Mouse (Mus musculus) heart, embryonic 15.5 days (tissue): ENCODE measurements at regions not wholly inside any gene's neighbourhood (a gene's known extent, or its start where the extent isn't known, plus 50 kb on each side); places are given as distances from the start of the nearest gene placed in this dataset.
A peak's percentile ranks its signal among the peaks of the same experiment; 100 is the strongest.

Source experiments
- ATAC-seq: fragments of 200-750 bp; cut with Nextera tagmentation; replicated peaks from 2 replicates; pipeline ENCODE4 v1.8.0; 2017; ENCODE audit warnings: low read depth, moderate TSS enrichment; ENCODE audit not compliant: insufficient number of reproducible peaks, insufficient read depth, low FRiP score
- H3K27ac ChIP-seq: fragments of 300-500 bp; sonication (generic); 2 replicates; pipeline ENCODE4 v1.5.1; 2015; ENCODE audit warnings: mild to moderate bottlenecking, inconsistent platforms
- H3K27me3 ChIP-seq: fragments of 300-500 bp; sonication (generic); 2 replicates; pipeline ENCODE4 v1.6.1; 2015; ENCODE audit warnings: inconsistent platforms
- H3K36me3 ChIP-seq: fragments of 300-500 bp; sonication (generic); 2 replicates; pipeline ENCODE4 v1.6.1; 2015; ENCODE audit warnings: mild to moderate bottlenecking, inconsistent platforms
- H3K4me1 ChIP-seq: fragments of 300-500 bp; sonication (generic); replicated peaks from 2 replicates; pipeline ENCODE4 v1.6.1; 2015; ENCODE audit warnings: inconsistent platforms
- H3K4me2 ChIP-seq: fragments of 300-500 bp; sonication (generic); 2 replicates; pipeline ENCODE4 v1.6.1; 2015; ENCODE audit warnings: inconsistent platforms, mild to moderate bottlenecking, moderate library complexity
- H3K4me3 ChIP-seq: fragments of 300-500 bp; sonication (generic); 2 replicates; pipeline ENCODE4 v1.5.1; 2015; ENCODE audit warnings: mild to moderate bottlenecking, inconsistent platforms
- H3K9ac ChIP-seq: fragments of 300-500 bp; sonication (generic); 2 replicates; pipeline ENCODE4 v1.6.1; 2015; ENCODE audit warnings: mild to moderate bottlenecking, inconsistent platforms
- H3K9me3 ChIP-seq: fragments of 300-500 bp; sonication (generic); replicated peaks from 2 replicates; pipeline ENCODE4 v1.6.1; 2016; ENCODE audit warnings: inconsistent platforms
- WGBS: fragments of 180-500 bp; shearing (Covaris S2); methylation state at CpG from one replicate; pipeline ENCODE4 v1.1.7; 2015; ENCODE audit warnings: mixed read lengths; 5-methylcytosine and 5-hydroxymethylcytosine counted together

DNA sequence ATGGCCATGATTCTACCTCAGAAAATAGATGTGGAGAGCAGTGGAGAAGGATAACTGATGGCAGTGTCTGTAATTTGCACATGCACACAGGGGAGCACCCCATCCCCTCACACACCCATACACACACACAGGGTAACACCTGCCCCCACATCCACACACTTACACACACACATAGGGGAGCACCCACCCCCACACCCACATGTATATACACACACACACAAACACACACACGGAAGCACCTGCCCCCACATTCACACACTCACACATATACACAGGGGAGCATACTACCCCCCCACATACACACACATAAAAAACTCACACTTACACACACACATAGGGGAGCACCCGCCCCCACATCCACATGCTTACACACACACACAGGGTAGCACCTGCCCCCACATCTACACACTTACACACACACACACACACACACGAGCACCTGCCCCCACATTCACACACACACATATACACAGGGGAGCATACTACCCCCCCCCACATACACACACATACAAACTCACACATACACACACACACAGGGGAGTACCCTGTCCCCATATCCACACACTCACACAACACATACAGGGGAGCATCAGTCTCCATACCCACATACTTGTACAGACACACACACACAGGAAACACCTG is 265.8 kb downstream of the Lmo4 start:
- no peaks in the 10 kb centered on the region for H3K4me1 ChIP-seq
- H3K27ac ChIP-seq = no peak overlapping the region
- H3K9ac ChIP-seq = no peak overlapping the region
- no peak overlapping the region for H3K4me3 ChIP-seq
- no peaks in the 10 kb centered on the region for H3K36me3 ChIP-seq
- no peak overlapping the region for H3K4me2 ChIP-seq
- no peak for ATAC-seq
- H3K9me3 ChIP-seq = no peaks in the 10 kb centered on the region
- H3K27me3 ChIP-seq = no peaks in the 10 kb centered on the region
- 85% methylated on average over 3 of the region's 3 CpGs for WGBS

DNA sequence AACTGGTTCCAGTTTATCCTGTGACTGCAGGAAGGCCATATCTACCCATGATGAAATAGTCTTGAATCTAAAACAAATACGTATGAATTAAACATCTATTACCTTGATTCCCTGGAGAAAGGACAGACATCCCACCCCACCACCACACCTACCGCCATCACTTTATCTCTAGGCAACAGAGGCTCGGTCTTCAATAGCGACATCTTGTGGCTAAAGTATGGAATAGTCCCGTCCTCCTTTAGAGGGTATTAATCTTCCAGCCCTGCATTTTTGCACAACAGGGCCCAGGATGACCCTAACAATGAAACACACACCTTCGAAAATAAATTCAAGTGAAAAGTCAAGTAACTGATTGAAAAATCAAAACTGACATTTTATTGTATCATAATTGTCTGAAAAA is 279.7 kb downstream of the Lmo4 start:
- no peak overlapping the region for H3K9ac ChIP-seq
- H3K27ac ChIP-seq = no peak overlapping the region
- H3K9me3 ChIP-seq = no peaks in the 10 kb centered on the region
- H3K4me2 ChIP-seq = no peak overlapping the region
- H3K36me3 ChIP-seq = no peaks in the 10 kb centered on the region
- no peaks in the 10 kb centered on the region for H3K27me3 ChIP-seq
- no peaks in the 10 kb centered on the region for H3K4me1 ChIP-seq
- no peak overlapping the region for H3K4me3 ChIP-seq
- no peak for ATAC-seq
- WGBS = 58% methylated on average over 6 of the region's 6 CpGs

DNA sequence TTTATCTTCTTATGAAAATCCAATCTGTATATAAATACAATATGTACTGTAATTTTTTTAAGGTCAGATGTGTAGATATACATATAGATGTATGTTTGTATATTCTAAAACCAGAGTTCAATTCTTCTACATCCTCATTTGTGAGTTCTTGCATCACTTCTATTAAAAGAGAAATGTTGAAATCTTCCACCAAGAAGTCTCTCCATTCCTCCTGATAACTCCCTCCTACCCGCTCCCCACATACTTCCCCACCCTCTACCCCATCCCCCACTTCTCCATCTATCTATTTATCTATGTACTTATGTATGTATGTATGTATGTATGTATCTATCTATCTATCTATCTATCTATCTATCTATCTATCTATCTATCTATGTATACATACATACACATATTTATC is 285.3 kb downstream of the Lmo4 start:
- Histone ChIP-seq H3K9ac (no peak overlapping the region), H3K4me3 (no peak overlapping the region), H3K27ac (no peak overlapping the region), H3K4me2 (no peak overlapping the region), H3K27me3 (no peaks in the 10 kb centered on the region), H3K4me1 (peaks cover 4% of the 10 kb centered on the region), H3K9me3 (no peaks in the 10 kb centered on the region), H3K36me3 (no peaks in the 10 kb centered on the region)
- 91% methylated on average over 1 of the region's 1 CpGs for WGBS
- no peak for ATAC-seq

DNA sequence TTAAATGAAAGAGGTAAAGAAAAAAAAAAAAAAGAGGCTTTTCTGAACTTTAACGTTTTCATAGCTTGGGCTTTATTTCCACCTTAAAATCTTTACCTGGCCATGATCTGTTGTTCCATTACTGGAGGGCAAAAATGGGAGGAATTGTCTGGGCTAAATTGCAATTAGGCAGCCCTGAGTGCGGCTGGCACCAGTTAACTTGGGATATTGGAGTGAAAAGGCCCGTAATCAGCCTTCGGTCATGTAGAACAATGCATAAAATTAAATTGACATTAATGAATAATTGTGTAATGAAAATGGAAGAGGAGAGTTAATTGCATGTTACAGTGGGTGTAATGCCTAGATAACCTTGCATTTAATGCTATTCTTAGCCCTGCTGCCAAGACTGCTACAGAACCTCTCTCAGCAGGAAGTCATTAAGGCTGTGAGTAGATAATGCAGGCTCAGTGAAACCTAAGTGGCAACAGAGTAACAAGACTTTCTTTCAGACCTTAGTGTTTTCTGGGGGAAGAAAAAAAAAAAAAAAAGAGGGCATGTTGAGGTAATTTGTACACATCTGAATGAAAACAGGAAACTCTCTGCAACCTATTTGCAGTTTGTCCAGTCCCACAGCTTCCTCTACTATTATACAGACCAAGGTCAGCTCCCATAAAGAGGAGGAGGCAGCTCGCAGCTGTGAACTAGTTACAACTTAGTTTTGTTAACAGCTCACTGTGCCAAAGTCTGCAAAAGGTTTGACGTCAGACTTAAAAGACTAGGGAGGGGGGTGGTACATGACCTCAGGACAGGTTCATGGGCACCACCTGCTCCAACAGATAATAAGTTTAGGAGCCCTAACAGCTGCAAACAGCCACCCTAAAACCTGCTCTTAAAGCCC is 290.4 kb downstream of the Lmo4 start:
- Histone ChIP-seq H3K27ac (0 out of 2 replicates have a peak overlapping the region, but pooled peaks have one; percentile 13), H3K4me1 (peaks cover 11% of the 10 kb centered on the region), H3K4me2 (0 out of 2 replicates have a peak overlapping the region, but pooled peaks have one; percentile 3), H3K9ac (no peak overlapping the region), H3K36me3 (no peaks in the 10 kb centered on the region), H3K4me3 (no peak overlapping the region), H3K27me3 (no peaks in the 10 kb centered on the region), H3K9me3 (no peaks in the 10 kb centered on the region)
- 41% methylated on average over 6 of the region's 6 CpGs for WGBS
- no peak for ATAC-seq

DNA sequence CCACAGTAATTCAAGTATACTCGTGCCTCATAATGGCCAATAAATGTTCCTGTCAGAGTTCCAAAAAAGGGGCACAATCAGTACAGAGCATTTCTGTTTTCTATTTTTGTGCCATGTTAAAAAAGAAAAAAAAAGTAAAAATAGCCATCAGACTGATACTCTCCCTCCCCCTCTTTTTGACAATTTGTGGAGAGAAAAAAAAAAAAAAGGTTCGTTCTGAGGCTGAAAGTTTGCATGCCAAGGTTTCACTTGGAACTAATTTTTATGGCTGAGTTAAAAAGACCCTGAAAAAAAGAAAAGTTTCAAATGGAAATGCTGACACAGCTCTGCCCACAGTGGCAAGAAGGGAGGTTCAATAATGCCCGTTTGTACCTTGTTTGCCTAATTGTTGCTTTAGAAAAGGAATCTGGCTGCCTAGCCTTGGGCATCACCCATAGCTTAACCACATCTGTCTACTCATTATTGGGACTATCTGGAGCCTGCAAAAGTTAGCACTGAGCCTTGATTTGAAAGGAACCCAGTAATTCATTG is 291.9 kb downstream of the Lmo4 start:
- Histone ChIP-seq H3K9ac (no peak overlapping the region), H3K36me3 (no peaks in the 10 kb centered on the region), H3K27me3 (no peaks in the 10 kb centered on the region), H3K4me3 (no peak overlapping the region), H3K4me1 (peaks cover 11% of the 10 kb centered on the region), H3K4me2 (no peak overlapping the region), H3K27ac (no peak overlapping the region), H3K9me3 (no peaks in the 10 kb centered on the region)
- no peak for ATAC-seq
- 62% methylated on average over 3 of the region's 3 CpGs for WGBS

DNA sequence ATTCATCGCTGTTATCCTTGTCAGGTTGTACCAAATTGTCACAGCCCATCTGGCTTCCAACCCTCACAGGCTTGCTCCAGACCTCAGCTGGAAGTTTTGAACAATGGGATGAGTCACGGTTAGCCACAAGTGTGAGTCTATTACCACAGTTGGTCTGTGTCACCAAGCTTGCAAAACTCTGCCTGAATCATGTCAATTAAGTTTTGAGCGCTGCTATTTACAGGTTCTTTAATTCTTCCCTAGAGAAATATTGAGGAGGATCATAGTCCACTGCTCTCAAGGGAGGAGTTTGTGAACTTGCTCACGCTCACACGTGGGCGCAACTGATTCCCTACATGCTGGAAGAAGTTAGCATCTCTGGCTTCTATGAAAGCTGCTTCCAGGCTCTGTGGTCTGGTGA is 292.6 kb downstream of the Lmo4 start:
- WGBS = 77% methylated on average over 6 of the region's 6 CpGs
- no peak overlapping the region for H3K27ac ChIP-seq
- H3K4me1 ChIP-seq = peaks cover 11% of the 10 kb centered on the region
- H3K4me3 ChIP-seq = no peak overlapping the region
- no peak for ATAC-seq
- H3K4me2 ChIP-seq = no peak overlapping the region
- H3K9ac ChIP-seq = no peak overlapping the region
- no peaks in the 10 kb centered on the region for H3K9me3 ChIP-seq
- H3K36me3 ChIP-seq = no peaks in the 10 kb centered on the region
- H3K27me3 ChIP-seq = no peaks in the 10 kb centered on the region

DNA sequence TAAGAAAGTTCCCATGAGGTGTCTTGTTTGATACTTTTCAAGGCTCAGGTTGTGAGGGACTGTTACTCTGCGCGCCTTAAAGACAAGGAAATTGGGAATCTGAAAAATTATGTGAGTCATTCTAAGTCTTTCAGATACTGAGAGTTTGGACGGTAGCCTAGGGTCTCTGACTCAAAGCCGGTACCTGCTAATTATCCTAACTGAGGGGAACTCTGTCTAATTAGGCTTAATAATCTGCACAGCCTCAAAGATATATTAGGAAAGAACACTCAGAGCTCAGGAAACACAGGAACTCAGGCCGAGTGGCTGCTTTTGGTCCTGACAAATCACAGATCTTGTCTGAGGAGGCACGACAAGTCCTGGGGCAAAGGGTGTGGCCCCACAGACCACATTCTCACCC is 295.7 kb downstream of the Lmo4 start:
- no peak overlapping the region for H3K27ac ChIP-seq
- H3K27me3 ChIP-seq = no peaks in the 10 kb centered on the region
- peaks cover 3% of the 10 kb centered on the region for H3K4me1 ChIP-seq
- 56% methylated on average over 6 of the region's 6 CpGs for WGBS
- ATAC-seq = no peak
- H3K9ac ChIP-seq = no peak overlapping the region
- H3K9me3 ChIP-seq = no peaks in the 10 kb centered on the region
- H3K4me2 ChIP-seq = no peak overlapping the region
- no peak overlapping the region for H3K4me3 ChIP-seq
- H3K36me3 ChIP-seq = no peaks in the 10 kb centered on the region

DNA sequence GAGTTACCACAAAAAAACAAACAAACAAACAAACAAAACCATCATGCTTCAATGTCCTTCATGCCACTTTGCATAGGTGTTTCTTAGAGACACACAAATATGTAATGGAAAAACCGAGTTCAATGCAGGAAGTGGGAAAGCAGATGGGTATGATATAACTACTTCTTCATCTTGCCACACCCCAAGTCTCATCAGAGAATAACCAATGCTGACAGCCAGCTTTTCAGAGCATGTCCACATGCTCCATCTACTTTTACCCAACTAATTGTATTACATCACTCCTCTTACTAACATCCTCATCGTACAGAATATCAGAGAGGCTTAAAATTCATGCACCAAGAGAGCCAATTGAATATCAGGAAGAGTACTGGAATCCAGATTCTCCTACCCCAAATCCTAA is 301.6 kb downstream of the Lmo4 start:
- H3K27me3 ChIP-seq = no peaks in the 10 kb centered on the region
- no peak overlapping the region for H3K27ac ChIP-seq
- no peak overlapping the region for H3K4me3 ChIP-seq
- ATAC-seq = no peak
- H3K36me3 ChIP-seq = no peaks in the 10 kb centered on the region
- H3K9me3 ChIP-seq = no peaks in the 10 kb centered on the region
- H3K4me2 ChIP-seq = no peak overlapping the region
- 73% methylated on average over 2 of the region's 2 CpGs for WGBS
- no peak overlapping the region for H3K9ac ChIP-seq
- no peaks in the 10 kb centered on the region for H3K4me1 ChIP-seq

DNA sequence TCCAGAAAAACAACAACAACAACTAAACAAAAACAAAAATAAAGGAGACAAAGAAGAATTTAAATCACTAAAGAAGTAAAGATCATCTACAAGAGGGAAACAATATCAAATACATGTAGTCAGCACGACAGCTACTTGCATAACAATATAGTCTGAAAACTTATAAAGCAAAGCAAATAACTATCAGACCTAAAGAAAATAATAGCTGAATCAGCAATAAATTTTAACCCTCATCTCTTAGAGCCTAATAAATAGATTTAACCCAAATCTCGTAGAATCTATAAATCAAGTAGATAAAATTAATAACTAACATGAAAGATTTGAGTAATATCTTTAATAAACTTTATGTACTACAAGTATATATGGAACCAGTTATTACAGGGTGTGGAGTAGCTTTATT is 324.2 kb downstream of the Lmo4 start:
- WGBS = 74% methylated on average over 2 of the region's 2 CpGs
- no peaks in the 10 kb centered on the region for H3K27me3 ChIP-seq
- H3K9me3 ChIP-seq = no peaks in the 10 kb centered on the region
- no peak overlapping the region for H3K27ac ChIP-seq
- H3K36me3 ChIP-seq = no peaks in the 10 kb centered on the region
- no peak overlapping the region for H3K4me2 ChIP-seq
- H3K4me3 ChIP-seq = no peak overlapping the region
- H3K9ac ChIP-seq = no peak overlapping the region
- no peaks in the 10 kb centered on the region for H3K4me1 ChIP-seq
- ATAC-seq = no peak

DNA sequence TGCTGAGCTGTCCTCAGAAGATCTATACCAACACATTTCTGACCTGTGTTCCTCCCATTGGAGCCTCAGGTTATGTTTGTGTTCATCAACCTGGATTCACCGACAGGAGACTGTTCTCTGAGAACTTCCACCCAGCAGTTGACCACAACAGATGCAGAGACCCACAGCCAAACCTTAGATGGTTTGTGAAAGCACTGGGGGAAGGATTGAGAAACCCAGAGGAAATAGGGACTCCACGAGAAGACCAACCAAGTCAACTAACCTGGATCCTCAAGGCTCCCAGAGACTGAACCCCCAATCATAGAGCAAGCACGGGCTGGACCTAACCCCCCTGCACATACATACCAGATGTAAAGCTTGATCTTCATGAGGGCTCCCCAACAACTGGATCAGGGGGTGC is 331.1 kb downstream of the Lmo4 start:
- Histone ChIP-seq H3K4me3 (no peak overlapping the region), H3K9me3 (no peaks in the 10 kb centered on the region), H3K36me3 (no peaks in the 10 kb centered on the region), H3K4me2 (no peak overlapping the region), H3K27me3 (no peaks in the 10 kb centered on the region), H3K27ac (no peak overlapping the region), H3K9ac (no peak overlapping the region), H3K4me1 (no peaks in the 10 kb centered on the region)
- 73% methylated on average over 3 of the region's 3 CpGs for WGBS
- ATAC-seq = no peak

DNA sequence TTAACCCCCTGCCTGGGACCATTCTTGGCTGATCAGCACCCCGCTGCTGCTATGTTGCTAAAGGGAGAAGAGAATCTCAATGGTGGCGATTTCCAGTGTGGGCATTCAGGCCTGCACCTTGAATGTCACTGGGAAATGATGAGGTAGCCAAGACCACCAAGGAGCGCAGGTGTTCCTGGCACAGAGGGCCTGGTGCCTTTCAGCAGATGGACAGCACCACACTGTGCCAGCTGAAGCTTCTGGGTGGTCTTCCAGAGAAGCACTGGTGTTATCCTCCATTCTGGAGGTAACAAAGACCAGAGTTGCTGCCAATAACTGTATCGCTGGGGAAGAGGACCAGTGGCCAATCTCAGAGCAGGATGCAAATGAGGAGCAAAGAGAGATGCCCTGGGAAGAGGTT is 338.5 kb downstream of the Lmo4 start:
- H3K9me3 ChIP-seq = no peaks in the 10 kb centered on the region
- no peaks in the 10 kb centered on the region for H3K27me3 ChIP-seq
- H3K9ac ChIP-seq = no peak overlapping the region
- H3K4me2 ChIP-seq = no peak overlapping the region
- WGBS = 62% methylated on average over 4 of the region's 4 CpGs
- H3K4me3 ChIP-seq = no peak overlapping the region
- no peak overlapping the region for H3K27ac ChIP-seq
- no peaks in the 10 kb centered on the region for H3K36me3 ChIP-seq
- no peaks in the 10 kb centered on the region for H3K4me1 ChIP-seq
- ATAC-seq = no peak

DNA sequence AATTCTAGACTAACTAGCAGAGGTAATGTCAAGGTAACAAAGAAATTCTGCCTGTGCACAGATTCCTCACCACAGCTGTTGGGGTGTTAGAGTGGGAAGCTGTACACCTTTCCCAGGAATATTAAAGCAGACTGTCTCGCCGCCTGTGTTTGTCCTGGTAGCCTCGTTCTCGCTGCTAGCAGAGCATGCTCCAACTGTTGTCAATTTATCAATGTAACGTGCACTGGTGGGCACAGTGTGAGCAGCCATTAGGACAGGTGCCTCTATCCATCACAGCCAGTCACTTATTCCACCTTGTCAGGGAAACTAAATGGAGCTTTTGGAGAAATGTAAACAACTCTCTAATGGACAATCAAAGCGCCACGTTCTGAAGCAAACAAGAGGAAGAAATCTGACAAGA is 339.4 kb downstream of the Lmo4 start:
- Histone ChIP-seq H3K36me3 (no peaks in the 10 kb centered on the region), H3K9ac (no peak overlapping the region), H3K4me1 (no peaks in the 10 kb centered on the region), H3K27ac (no peak overlapping the region), H3K9me3 (no peaks in the 10 kb centered on the region), H3K4me3 (no peak overlapping the region), H3K4me2 (no peak overlapping the region), H3K27me3 (no peaks in the 10 kb centered on the region)
- no peak for ATAC-seq
- 85% methylated on average over 7 of the region's 7 CpGs for WGBS
